In the genomic region with DNA sequence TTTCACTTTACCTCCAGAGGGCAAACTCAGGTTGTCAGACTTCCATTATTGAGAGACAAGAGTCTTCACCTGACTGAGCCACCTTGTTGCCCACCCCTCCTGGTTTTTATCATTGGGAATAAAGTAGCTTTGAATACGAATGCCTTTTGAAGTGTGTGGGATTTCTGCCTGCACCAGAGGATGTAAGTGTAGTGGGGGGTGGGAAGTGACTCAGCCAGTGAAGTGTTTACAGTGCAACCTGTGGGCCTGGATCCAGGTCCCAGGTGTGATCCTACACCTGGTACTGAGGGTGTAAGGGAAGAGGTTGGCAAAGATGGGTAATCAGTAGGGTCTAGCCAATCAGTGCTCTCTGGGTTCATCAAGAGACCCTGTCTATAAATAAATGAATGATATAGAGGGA, we compare ENCODE assay signal across 21 mouse cellular contexts. TPM values are rescaled to one million over a fixed set of nuclear protein-coding genes. Genes with fewer than 3 reads are reported as not detected.
"Had no signal": no experiment of that assay in that cellular context is flagged by ENCODE, and none has a peak within 500 bp of the region (broad histone marks: within the 10 kb centered on the region; RNA-seq: fewer than 3 reads in every experiment).

No protein-coding gene starts in this region.

- ATAC-seq: intestine, postnatal 0 days; midbrain, embryonic 13.5 days; midbrain, embryonic 16.5 days had no signal

- DNase-seq: kidney, adult 9 months; kidney, postnatal 14 days; kidney, postnatal 4 days; left cerebral cortex, postnatal 4 days; liver, embryonic 13.5 days; retina, postnatal 1 day; right cerebral cortex, postnatal 25 days; spleen, adult 18-20 months; thymus, adult 2 months; thymus, postnatal 14 days; thymus, postnatal 4 days had no signal

- H3K27me3 ChIP-seq: lung, embryonic 15.5 days; neural tube, embryonic 13.5 days; stomach, embryonic 15.5 days had no signal

- H3K9me3 ChIP-seq: liver, embryonic 13.5 days; lung, embryonic 15.5 days; megakaryocyte, embryonic 14.5 days; midbrain, embryonic 10.5 days; midbrain, embryonic 13.5 days; neural tube, embryonic 13.5 days; stomach, embryonic 15.5 days had no signal

- H3K36me3 ChIP-seq: liver, embryonic 13.5 days; lung, embryonic 15.5 days; midbrain, embryonic 10.5 days; midbrain, embryonic 13.5 days; neural tube, embryonic 13.5 days; stomach, embryonic 15.5 days had no signal

- H3K9ac ChIP-seq: liver, embryonic 13.5 days; lung, embryonic 15.5 days; midbrain, embryonic 13.5 days; neural tube, embryonic 13.5 days; stomach, embryonic 15.5 days had no signal

- H3K4me2 ChIP-seq: liver, embryonic 13.5 days; lung, embryonic 15.5 days; midbrain, embryonic 13.5 days; neural tube, embryonic 13.5 days; stomach, embryonic 15.5 days had no signal

- H3K4me3 ChIP-seq: liver, embryonic 13.5 days; lung, embryonic 15.5 days; megakaryocyte, embryonic 14.5 days; midbrain, embryonic 10.5 days; midbrain, embryonic 13.5 days; myocyte; neural tube, embryonic 13.5 days; stomach, embryonic 15.5 days had no signal

- H3K27ac ChIP-seq: liver, embryonic 13.5 days; lung, embryonic 15.5 days; midbrain, embryonic 10.5 days; midbrain, embryonic 13.5 days; neural tube, embryonic 13.5 days; stomach, embryonic 15.5 days had no signal

RNA-seq across cellular contexts. Expression of gene Slc4a1, which starts 42.5 kb away (rescaled TPM):
- polyA plus RNA-seq: myocyte had no signal

RNA-seq across cellular contexts. Expression of gene Asb16, which starts 55.0 kb away (rescaled TPM):
- polyA plus RNA-seq: kidney, embryonic 16.5 days; midbrain, embryonic 13.5 days; neural tube, embryonic 13.5 days; stomach, embryonic 15.5 days had no signal
